Mouse (Mus musculus) left cerebral cortex, adult 11 months (tissue): ENCODE measurements around the gene Dcst1.

Experiments used
- DNase-seq: peaks from one replicate; pipeline ENCODE4 v3.0.0; 2022; ENCODE audit warnings: low spot score

The Dcst1 gene

DNA sequence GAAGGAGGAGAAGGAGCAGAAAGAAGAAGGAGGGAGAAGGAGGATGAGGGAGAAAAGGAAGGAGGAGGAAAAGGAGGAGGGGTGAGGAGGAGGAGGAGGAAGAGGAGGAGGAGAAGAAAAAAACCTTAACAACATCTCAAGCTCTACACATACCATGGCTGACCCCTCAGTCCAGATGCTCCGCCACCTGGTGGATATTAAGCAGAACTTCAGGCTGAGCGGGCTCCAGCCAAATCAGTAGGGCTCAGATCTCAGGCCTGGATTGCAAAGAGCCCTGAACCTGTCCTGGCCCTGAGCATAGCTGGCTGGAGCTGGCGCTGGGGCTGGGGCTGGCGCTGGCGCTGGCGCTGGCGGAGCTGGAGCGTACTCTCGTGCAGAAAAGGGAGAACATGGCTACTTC, 57.0 kb downstream of the Dcst1 start:
- DNase-seq, result no peak

DNA sequence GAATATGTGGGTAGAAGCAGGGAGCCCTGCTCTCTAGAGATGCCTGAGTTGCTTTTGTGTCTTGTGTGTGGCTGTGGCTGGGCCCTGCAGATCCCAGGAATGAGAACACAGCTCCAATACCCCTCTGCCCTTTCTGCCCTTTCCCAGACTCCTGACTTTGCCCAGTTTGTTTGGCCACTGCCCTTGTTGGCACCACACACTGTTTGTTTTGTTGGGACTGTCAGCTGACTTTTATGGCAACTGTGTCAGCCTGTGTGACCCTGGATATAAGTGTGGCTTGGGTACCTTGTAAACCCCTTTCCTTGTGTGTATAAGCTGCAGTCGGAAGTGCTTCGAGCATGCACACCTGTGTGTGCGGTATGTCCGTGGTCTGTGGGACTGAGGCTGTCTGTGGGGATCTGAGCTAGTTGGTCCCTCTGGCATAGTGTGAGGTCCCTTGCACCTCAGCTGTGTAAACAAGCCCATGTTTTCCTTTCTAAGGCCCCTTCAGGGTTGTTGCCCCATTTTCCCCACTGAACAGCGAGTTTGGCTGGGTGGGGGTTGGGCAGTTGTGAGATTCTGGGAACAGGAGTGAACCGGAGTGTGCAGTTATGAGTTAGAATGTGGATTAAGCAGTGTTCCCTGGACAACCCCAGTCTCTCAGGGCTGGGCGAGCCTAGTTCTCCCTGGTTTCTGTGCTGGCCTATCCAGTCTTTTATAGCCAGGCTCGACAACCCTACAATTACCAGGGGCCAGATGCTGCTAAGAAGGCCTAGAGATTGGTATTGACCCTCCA, 59.3 kb downstream of the Dcst1 start:
- DNase-seq, result no peak

DNA sequence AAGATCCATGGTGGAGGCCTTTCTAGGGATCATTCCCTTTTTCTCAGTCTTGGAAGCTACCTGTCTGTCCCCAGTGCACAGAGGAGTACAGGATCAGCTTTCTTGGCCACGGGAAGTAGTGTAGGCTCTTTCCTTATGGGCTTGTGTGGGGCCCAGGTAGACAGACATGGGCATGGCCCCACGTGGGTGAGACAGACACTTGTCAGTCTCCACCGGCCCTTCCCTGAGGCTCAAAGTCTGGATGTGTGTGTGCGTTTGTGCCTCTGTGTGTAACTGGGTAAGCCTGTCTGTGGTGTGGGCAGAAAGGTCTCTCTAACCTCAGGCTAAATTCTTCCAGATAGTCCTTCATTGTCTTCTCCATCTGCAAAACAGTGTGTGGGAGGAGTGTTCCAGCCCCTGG, 59.9 kb downstream of the Dcst1 start:
- DNase-seq, result no peak

DNA sequence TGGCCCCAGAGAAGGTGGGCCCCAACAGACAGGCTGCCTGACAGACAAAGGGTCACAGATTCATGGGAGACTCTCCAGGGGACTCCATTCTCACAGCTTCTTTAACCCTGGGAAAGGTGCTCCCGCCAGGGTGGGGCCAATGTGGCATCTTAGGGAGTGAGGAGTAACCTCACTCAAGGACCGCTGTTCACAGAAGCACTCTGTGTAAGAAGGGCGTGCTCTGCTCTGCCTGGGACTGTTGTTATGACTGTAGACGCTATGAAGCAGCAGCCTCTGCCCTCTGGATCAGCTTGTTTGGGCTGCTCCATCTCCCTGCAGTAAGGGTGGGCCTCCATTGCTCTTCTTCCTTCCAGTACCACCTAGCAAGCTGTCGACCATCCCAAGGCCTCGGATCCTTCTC, 60.6 kb downstream of the Dcst1 start:
- no peak for DNase-seq

DNA sequence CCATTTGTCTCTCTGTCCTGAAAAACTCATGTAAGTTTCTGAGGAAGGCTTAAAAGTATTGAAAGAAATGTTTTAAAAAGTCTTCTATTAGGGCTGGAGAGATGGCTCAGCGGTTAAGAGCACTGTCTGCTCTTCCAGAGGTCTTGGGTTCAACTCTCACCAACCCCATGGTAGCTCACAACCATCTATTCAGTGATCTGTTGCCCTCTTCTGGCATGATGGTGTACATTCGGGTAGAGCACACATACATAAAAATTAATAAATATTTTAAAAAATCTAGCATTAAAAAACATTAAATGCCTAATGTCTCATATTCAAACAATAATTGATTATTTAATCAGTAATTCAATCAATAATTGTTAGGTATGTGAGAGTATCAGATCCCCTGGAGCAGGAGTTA, 64.5 kb downstream of the Dcst1 start:
- no peak for DNase-seq
